Mouse (Mus musculus) layer of hippocampus, postnatal 14 days (tissue): ENCODE measurements around the gene Nfib. TPM values are rescaled to one million over a fixed set of nuclear protein-coding genes. Genes with fewer than 3 reads are reported as not detected.

ENCODE experiments used
- DNase-seq, 2 experiments: peaks; one replicate each; pipeline ENCODE4 v3.0.0; 2021 to 2022; ENCODE audit warnings: low spot score in 2 of 2, mixed read lengths in 1 of 2
- total RNA-seq, 2 experiments: library from RNA; stranded (reverse); gene quantifications; 2 replicates each; pipeline ENCODE4 v1.2.3; 2021

The Nfib gene
- total RNA-seq, 2 experiments from 2014 or later, result 197 to 217 TPM

DNA sequence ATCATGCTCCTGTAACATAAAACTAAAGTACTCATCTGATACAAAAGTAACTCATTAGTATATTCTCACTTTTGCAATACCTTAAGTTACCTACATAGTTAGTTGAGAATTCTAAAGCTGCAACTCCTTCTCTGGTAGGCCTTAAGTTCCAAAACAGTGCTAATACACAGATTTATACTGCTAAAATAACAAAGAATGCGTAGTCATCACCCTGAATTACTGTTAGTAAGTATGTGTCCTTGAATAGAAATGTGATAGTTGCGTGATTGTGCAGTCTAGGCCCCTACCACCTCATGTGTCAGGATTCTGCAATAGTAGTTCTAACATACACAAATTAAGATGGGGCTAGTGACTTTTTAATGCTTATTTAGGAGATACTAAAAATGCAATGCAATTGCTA, 202.9 kb downstream of the Nfib start:
- no peak for DNase-seq

DNA sequence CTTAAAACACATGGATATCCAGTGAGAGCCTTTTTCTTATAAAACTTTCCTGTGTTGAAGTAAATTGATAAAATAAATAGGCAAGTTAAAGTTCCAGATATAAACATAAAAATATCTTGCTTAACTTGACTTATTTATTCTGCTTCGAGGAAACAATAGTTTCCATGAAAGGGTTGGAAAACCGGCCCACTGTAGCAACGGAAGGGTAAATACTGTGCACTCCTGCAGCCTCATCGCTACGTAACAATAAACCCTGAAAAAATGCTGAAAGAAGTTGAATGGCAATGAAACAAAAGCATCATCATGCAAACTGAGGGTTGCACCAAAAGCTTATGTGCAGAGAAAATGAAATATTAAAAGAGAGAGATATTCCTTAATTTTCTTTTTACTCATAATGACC, 203.5 kb downstream of the Nfib start:
- DNase-seq, result no peak

DNA sequence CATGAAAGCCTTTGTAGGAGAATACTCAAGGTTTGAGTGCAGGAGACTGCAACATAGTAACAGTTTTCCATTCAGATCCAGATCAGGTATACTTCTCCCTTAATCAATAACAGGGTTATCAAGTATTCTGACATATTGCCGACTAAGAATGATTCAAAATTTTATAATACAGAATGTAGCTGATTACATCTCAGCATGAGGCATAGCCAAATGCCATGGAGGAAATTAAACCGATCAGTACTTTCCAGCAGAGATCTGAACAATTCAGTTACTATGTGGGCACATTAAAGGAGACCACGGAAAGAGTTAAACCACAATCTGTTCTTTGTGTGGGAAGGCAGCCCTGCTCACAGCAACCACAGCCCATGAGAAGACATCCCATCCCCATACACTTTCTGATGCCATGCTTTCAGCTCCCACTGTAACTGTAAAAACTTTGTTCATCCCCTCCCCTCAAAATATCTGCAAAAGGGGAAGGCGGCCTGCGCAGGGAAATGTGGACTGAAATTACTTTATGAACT, 204.9 kb downstream of the Nfib start:
- DNase-seq, result peak in 1 of 2 experiments; percentile 28

DNA sequence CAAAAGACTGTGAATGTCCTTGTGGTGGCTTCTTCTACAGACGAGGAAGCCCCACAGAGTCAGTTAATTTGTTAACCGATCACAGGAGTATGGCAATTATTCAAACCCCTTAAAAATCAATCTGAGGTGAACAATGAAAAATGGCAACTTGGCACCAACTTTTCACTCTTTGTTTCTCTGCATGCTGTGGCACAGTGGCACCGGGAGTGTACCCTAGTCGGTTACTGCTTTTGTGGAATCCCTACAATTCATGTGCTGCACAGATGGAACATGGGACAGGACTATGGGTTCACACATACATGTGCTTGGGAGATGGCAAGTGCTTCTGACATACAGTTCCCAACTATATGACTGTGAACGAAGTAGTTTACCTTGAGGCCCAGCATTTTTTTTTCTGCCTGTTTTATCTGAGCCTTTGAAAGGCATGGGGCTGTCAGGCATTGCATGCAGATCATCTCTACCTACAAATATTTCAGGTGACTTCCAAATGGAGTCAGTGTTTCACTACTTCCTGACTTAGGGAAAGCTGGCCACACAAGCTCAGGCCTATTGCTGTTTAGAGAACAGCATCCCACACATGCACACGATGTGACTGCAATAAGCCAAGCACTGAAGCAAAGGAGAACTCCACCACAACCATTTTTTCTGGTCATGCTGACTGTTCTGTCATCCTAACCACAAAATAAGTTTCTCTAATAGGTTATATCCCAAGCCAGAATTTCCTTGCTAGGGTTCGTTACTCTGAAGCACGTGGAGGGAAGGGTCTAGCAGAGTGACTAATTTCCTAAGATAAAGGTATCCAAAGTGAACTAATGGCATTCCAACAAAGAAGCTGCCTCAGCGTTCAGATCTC, 205.6 kb downstream of the Nfib start:
- DNase-seq, result no peak

DNA sequence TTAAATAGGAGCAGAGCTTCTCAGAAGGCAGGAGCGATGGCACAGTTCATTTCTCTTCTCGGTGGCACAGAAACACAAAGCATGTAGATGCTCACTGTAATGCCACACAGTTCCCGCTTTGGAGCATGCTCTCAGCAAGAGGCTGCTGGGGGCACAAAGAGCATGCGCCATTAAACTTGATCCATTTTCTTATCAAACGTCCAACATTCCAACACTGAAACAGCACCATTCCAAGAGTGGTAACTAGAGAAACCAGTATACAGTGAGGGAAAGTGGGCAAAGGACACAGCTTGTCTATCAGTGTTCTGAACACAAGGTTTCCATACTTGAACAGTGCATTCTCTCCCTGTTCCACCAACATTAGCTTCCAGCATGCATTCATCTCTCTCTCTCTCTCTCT, 206.3 kb downstream of the Nfib start:
- peak in 1 of 2 experiments; percentile 61 for DNase-seq

DNA sequence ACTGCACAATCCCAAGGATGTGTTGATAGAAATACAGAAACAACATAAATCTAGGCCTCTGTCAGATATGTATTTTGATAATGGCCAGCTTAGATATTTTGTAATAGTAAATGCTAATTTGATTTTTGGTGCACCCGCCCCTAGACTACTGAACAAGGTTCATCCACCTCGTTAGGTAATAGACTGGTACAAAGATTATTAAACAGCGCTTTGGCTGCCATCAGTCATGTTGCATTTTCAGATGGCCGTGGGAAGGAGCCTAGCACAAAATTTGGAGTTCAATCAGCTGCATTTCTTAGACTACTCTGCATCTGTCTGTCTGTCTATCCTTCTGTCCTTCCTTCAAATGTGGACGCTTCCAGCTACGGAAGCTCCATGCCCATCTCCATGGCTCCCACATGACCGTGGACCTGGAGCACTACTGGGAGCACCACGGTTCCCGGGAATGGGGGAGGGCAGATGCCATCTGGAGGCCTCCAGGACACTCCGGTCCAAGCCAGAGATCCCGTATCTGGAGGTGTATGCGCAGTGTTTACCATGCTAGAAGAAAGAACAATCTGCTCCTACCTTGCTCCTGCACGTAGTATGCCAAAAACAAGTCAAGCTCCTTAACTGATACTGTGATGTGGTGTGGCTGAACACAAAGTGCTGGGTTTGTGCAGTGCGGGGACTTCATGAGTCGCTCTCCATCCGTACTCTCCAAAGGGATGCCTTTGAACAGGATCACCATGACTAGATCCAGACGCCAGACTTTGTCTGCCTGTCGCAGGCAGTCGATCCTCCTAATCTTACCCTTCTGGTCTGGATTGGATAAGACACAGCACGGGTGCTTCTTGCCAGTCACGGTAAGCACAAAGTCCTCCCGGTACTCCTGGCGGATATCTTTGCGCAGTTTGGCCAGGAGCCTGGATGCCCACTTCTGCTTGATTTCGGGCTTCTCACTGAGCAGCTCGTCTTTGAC, 207.6 kb downstream of the Nfib start:
- peak in 1 of 2 experiments; percentile 71 for DNase-seq

DNA sequence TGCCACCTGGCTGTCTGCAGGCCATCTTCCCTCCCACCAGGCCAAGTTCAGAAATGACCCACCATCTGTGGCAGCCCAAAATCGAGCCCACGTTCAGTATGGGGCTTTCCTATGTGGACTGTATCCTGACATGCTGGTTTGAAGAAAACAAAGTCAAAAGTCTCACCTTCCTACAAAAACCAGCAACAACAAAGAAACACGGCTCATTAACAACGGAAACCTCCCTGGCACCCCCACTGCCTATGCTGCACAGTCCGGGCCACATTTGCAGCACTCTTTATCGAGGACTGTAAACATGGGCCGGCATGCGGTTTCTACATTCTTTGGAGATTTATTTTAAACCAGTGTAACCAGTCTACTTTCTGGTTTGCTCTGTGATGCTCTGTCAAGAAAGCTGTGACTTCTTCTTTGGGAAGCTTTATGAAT, 208.4 kb downstream of the Nfib start:
- peak in 1 of 2 experiments; percentile 53 for DNase-seq

DNA sequence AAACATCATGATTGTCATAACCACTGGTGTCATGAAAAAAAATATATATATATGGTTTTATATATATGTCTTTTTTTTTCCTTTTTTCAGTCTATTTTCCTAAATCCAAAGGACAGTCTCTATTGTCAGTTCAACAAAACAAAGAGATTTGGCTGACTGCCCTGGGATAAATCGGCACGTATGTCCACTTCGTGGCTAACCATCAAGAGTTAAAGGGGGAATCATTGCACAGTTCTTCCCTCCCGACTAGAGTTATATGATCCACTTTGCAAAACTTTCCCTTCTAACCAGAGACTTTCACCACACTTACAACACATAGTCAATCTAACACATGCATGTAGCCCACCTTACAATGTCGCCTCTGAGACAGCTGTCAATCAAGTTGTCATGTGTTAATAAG, 209.2 kb downstream of the Nfib start:
- no peak for DNase-seq

DNA sequence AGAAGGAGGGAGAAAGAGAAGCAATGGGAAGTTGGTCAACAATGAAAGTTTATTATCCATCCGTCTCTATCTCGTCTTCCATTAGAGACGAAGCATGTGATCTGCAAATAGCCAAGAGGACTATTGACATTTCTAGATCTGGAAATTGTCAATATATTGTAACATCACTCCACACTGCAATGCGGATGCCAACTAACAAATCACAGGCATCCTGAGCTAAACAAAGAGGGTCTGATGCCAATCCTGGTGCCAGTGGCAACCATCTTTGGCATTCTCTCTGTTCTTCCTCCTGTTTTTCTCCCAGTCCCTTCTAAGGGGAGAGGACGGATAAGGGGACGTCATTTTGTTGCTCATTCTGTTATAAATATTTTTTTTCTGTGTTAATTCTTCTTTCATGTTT, 209.9 kb downstream of the Nfib start:
- DNase-seq, result peak; percentile 51 to 90

DNA sequence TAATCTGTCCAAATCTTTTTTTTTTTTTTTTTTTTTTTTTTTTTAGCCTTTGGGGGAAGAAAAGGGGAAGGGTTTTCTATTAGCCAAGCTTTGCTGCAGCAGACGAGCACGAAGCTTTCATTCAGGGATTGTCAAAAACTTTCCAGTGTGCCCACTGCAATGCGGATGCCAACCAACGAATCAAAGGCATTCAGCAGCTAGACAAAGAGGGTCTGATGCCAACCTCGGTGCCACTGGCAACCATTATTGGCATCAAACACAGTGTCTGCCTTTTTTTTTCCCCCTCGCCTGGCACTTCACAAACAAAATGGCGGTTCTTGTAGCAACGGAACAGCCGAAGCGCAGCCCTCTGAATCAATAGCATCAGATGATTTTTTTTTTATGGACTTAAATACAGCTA, 210.7 kb downstream of the Nfib start:
- peak; percentile 82 to 97 for DNase-seq

DNA sequence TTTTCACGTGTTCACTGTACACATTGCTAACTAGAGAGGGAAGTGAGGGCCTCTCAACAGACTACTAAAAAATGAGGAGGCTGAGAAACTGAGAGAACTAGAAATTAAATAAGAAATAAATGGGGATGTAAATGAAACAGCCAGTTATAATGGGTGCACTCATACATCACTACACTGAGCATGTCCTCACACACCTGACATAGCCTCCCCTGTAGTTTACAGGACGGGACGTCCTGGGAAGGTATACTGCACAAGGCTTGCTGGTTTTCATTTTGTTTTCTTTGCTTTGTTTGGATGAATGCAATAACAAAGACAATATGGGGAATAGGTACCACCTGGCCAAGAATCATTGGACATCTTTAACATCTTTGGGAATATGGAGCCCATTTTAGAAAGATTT, 211.1 kb downstream of the Nfib start:
- no peak for DNase-seq

DNA sequence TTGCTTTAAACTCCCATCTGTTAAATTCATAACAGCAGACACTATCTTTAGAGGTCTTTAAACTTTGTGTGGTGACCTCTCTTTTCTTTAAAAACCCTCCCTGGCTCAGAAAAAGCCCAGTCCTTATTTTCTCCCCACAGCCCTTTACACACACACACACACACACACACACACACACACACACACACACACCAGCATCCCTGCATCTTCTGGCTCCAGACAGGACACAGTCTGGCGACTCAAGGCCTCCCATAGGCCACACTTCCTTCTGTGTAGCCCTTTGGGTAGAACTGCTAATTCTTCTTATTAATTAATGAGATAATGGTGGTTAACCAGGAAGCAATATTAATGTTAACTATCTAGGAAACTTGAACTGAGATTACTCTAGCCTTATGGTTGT, 211.7 kb downstream of the Nfib start:
- no peak for DNase-seq

DNA sequence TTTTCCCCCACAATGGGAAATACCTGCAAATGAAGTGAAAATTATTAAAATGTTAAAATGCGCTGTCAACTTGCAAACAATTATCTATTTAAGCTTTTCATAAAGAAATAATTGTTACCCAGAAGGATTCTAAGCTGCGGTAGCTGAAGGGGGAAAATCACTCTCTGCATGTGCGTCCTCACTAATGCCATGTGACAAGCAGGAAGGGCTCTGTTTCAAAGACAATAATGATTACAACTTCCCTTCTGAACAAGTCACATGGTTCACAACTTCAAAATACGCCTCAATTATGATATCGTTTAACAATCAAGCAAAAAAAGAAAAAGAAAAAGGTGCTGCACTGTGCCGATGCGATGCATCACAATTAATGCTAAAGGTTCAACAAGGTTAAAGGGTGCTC, 212.2 kb downstream of the Nfib start:
- DNase-seq, result no peak

DNA sequence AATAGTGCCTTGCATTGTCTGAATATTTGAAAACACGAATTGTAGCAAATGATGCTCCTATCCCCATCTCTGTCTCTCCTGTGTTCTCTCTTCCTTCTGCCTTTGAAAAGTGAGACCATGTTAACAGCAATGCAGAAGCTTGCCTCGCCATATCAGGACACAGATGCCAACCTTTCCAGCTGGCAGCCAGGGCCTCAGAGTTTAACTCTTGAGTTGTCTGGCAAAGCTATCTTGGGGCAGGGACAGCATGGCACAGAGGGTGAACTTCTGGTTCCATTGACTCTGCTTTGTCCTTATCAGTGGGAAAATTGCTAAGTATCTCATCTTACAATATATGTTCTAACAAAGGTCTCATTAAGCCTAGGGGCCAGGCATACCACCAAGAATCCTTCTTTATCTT, 212.8 kb downstream of the Nfib start:
- DNase-seq, result no peak

DNA sequence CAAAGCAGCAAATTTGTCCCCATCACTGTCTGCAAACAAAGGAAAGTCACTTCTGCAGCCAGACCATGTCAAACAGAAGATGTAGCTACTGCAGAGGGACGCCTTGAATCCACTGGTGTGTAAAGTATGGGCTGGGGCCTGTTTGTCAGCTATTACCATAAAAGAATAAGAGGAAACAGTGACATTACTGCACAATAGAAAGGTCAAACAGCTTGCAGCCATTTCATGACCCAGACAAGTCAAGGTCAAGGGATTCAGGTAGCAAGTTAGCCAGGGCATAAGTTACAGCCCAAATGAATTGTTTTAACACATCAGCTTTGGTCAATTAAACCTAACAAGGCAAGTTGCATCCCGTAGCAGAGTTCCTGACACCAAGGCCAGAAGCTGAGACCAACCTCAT, 215.6 kb downstream of the Nfib start:
- no peak for DNase-seq

DNA sequence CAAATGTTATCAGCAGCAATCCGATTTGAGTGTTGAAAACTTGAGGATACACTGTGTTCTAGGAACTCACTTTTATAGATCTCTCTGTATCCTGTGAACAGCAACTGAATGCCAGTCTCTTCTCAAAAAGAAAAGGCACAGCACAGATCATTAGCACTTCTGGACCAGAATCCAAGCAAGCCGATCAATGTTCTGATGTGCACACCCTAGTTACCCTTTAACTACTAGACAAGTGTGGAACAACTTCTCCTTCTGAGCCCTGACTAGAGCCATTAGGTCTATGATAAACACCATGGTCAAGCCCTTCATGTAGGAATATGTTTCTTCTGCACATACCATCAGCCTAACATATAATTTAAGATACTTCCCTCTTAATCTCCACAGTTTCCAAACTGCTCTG, 219.6 kb downstream of the Nfib start:
- no peak for DNase-seq

DNA sequence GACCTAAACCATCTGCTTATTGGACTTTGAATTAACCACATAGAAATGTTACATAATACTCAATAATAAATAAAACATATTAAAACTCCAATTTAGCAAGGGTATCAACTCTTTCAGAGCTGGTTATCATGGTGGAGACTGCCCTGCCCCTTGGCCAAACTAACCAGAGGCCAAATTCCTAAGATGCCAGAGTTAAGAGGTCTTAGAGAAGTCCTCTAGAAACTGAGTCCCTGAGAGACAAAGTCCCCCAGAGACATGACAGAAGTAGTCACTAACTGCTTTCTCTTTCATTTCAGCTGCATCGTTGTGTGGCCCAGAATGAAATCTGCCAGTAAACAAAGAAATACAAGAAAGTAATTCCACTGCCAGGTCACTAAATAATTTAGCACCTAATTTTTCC, 221.7 kb downstream of the Nfib start:
- DNase-seq, result no peak

DNA sequence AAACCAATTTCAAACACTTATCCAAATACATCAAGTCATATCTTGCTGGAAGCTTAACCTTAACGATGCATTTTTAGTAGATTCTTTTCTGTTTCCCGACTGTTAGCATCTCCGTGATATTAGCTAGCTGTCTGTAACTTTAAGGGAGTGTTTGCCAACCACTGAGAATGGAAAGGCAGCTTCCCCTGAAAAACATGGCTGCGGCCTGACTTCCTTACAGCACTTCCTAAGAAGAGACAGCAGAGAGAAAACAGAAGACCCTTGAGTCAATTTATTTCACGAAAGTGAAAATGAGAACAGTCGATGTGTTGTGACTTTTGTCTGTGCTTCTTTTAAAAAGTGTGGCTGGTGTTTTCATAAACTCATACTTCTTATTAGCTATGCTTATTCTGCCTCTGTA, 222.3 kb downstream of the Nfib start:
- no peak for DNase-seq

DNA sequence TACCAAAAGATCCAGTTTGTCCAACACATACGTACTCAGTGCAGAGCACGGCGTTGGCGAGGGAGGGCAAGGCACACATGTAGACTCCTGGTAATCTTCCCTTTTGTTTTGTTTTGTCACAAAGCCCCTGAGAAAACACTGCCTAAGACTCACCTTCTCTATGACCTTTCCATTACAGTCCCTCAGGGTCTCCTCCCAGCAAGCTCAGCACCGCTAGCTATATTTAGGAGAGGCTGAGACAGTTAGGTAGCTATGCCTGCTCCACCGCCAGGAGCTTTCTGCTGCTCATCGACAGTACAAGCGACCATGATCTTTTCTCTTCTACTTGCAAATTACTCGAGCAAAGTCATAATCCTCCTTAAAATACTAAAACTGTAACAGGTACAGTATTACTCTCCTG, 224.9 kb downstream of the Nfib start:
- no peak for DNase-seq

DNA sequence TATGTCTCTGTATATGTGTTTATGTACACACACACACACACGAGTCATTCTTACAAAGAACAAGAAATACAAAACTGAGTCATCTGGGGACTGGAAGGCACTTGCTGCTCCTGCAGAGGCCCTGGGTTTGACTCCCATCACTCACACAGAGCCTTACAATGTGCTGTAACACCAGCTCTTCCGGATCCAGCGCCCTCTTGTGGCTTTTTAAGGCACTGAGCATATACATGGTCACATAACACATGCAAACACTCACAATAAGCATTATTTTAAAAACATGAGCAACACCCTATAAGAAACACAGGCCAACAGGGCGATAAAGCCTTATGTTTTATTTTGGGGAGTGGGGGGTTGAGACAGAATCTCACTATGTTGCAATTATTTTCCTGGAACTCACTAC, 226.2 kb downstream of the Nfib start:
- DNase-seq, result no peak

DNA sequence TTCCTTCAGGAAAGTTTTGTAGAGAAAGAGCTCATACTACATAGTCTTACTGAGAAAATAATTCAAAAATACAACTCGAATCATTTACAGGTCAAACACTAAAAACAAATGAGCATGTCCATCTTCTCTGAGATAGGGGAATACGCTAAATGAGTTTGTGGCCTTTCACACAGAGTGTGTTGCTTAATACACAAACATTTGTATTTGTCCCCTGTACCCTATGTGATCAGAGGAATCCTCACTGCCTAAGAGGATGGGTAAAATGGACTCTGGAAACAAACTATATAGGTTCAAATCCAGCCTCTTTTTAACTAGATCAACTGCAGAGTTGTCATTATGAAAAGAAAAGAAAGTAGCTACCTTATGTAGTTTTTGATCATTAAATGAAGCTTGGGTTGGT, 227.8 kb downstream of the Nfib start:
- no peak for DNase-seq

DNA sequence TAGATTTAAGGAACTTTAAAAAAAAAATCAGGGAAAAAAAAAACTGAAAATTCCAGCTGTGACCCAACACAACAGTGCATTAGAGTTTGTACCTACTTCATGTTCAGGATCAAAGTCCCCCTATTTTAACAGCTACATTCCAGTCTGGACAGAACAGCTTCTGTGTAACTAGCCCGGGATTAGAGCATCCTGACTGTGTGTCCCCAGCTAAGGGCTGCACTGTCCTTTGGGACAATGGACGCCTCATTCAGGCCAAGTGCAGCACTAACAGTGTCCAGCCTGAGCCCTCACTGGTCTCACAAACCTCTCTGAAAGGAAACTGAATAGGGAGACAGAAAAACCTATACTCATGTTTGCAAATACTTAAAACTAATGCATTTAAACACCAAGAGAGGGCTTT, 229.1 kb downstream of the Nfib start:
- no peak for DNase-seq
